Mouse (Mus musculus) midbrain, postnatal 0 days (tissue): ENCODE data around the gene Apex1. TPM values are rescaled to one million over a fixed set of nuclear protein-coding genes. Genes with fewer than 3 reads are reported as not detected.
"Not testable (repeated sequence)": the region's sequence is repeated elsewhere in the genome, so short reads cannot be mapped to it uniquely, and the experiment has no call there.

Experiments
- ATAC-seq: fragments of 200-750 bp; cut with Nextera tagmentation; 2 replicates; pipeline ENCODE4 v1.8.0; 2017; ENCODE audit warnings: moderate number of reproducible peaks, mild to moderate bottlenecking, moderate TSS enrichment, moderate library complexity; ENCODE audit not compliant: low FRiP score
- DNase-seq: peaks from one replicate; pipeline ENCODE4 v3.0.0-alpha.2; 2015; ENCODE audit warnings: low spot score
- H3K27ac ChIP-seq: fragments of 300-500 bp; sonication (generic); 2 replicates; pipeline ENCODE4 v1.5.1; 2014; ENCODE audit warnings: low read depth, mild to moderate bottlenecking, low read length, mixed read lengths
- H3K27me3 ChIP-seq: fragments of 300-500 bp; sonication (generic); 2 replicates; pipeline ENCODE4 v1.6.1; 2014; ENCODE audit warnings: low read length, control low read depth, mixed read lengths; ENCODE audit not compliant: insufficient read depth
- H3K36me3 ChIP-seq: fragments of 300-500 bp; sonication (generic); 2 replicates; pipeline ENCODE4 v1.6.1; 2014; ENCODE audit warnings: low read length, control low read depth, mixed read lengths; ENCODE audit not compliant: insufficient read depth
- H3K4me1 ChIP-seq: fragments of 300-500 bp; sonication (generic); 2 replicates; pipeline ENCODE4 v1.6.1; 2014; ENCODE audit warnings: mild to moderate bottlenecking, control low read depth, antibody characterized with exemption, low read length, mixed read lengths; ENCODE audit not compliant: insufficient read depth
- H3K4me2 ChIP-seq: fragments of 300-500 bp; sonication (generic); 2 replicates; pipeline ENCODE4 v1.6.1; 2014; ENCODE audit warnings: low read depth, mild to moderate bottlenecking, low read length, mixed read lengths; ENCODE audit not compliant: poor library complexity, severe bottlenecking
- H3K4me3 ChIP-seq: fragments of 300-500 bp; sonication (generic); 2 replicates; pipeline ENCODE4 v1.5.1; 2014; ENCODE audit warnings: low read depth, mild to moderate bottlenecking, low read length, moderate library complexity
- H3K9ac ChIP-seq: fragments of 300-500 bp; sonication (generic); replicated peaks from 2 replicates; pipeline ENCODE4 v1.6.1; 2014; ENCODE audit warnings: mild to moderate bottlenecking, low read length, moderate library complexity, mixed read lengths; ENCODE audit not compliant: poor library complexity, severe bottlenecking
- H3K9me3 ChIP-seq: fragments of 300-500 bp; sonication (generic); 2 replicates; pipeline ENCODE4 v1.6.1; 2016; ENCODE audit warnings: low read length, control low read depth
- CTCF ChIP-seq: IDR thresholded peaks from 2 replicates; pipeline ENCODE4 v1.5.1; 2016; ENCODE audit warnings: antibody characterized with exemption, mild to moderate bottlenecking
- WGBS: fragments of 180-500 bp; shearing (Covaris S2); extraction: QIAGEN DNeasy Blood & Tissue Kit; methylation state at CpG from one replicate; pipeline ENCODE4 v1.1.7; 2014; 5-methylcytosine and 5-hydroxymethylcytosine counted together
- polyA plus RNA-seq: library from polyadenylated mRNA; unstranded; fragments of >200 nt; fragmentation: Nextera tagmentation; extraction: Ambion mirVana; gene quantifications from 2 replicates; pipeline ENCODE4 v1.2.1, GENCODE M21; 2015
- total RNA-seq: library from RNA; depleted of rRNA; stranded (reverse); fragments of >200 nt; gene quantifications from 2 replicates; pipeline ENCODE4 v1.2.3, GENCODE M21; 2014

The Apex1 gene
- total and polyA plus RNA-seq, 2 experiments from 2014 or later, result 79.9 to 150 TPM

DNA sequence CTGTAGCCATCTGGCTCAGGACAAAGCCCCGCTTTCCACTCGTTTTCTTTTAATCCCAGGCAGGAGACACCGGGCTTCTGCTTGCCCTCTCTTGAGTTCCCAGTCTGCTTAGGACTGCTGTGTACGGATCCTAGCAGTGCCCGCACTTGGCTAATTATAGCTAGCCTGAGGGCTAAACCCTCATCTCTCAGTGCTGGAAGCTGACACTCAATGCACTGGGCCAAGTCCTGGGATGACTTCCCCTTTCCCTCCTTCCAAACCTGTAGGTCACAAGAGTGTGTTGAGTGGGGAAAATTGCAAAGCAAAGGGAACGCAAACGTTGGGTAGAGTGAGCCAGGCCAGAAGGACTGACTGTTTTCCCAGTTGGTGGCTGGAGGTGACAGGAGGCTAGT is 27.4 kb upstream of the Apex1 start, which contains the start of gene Klhl33:
Gene Klhl33 (minus strand): TSS at position 134 of the 392 bp plus-strand sequence.
- peak within 1 kb of the TSS; percentile 21 for H3K27ac ChIP-seq
- peak within 1 kb of the TSS; percentile 85 for H3K4me2 ChIP-seq
- no peaks in the 10 kb centered on the region for H3K27me3 ChIP-seq
- H3K9ac ChIP-seq, result peak within 1 kb of the TSS; percentile 62
- DNase-seq (no peak), ATAC-seq (no peak)
- no peaks in the 10 kb centered on the region for H3K4me1 ChIP-seq
- no peaks in the 10 kb centered on the region for H3K36me3 ChIP-seq
- WGBS, result 37% methylated on average over 7 of the region's 7 CpGs
- H3K4me3 ChIP-seq, result peak within 1 kb of the TSS; percentile 56
- no peaks in the 10 kb centered on the region for H3K9me3 ChIP-seq
- TF ChIP-seq CTCF, result no peak

DNA sequence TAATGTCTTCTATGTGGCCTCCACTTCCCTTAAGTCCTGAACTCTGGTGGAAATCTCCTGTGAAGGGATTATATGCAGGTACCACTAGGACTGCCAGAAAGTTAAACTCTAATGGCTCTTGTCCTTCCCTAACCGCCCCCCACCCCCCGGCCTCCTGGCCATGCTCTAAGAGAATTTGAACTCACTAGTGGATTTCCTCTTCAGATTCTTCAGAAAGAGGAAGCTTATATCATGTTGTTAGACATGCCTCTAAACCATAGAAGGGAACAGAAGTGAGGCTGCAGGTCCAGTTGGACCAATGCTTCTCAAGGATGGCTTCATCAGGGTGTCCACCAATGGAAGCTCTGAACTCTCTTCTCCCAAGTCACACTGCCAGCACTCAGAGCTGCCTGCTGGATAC is 26.8 kb upstream of the Apex1 start:
- H3K27ac ChIP-seq, H3K4me3 ChIP-seq, H3K27me3 ChIP-seq, ATAC-seq, H3K9me3 ChIP-seq, DNase-seq, H3K36me3 ChIP-seq, H3K4me2 ChIP-seq, H3K9ac ChIP-seq, H3K4me1 ChIP-seq: not testable (repeated sequence)
- WGBS, result 88% methylated on average over 2 of the region's 2 CpGs

DNA sequence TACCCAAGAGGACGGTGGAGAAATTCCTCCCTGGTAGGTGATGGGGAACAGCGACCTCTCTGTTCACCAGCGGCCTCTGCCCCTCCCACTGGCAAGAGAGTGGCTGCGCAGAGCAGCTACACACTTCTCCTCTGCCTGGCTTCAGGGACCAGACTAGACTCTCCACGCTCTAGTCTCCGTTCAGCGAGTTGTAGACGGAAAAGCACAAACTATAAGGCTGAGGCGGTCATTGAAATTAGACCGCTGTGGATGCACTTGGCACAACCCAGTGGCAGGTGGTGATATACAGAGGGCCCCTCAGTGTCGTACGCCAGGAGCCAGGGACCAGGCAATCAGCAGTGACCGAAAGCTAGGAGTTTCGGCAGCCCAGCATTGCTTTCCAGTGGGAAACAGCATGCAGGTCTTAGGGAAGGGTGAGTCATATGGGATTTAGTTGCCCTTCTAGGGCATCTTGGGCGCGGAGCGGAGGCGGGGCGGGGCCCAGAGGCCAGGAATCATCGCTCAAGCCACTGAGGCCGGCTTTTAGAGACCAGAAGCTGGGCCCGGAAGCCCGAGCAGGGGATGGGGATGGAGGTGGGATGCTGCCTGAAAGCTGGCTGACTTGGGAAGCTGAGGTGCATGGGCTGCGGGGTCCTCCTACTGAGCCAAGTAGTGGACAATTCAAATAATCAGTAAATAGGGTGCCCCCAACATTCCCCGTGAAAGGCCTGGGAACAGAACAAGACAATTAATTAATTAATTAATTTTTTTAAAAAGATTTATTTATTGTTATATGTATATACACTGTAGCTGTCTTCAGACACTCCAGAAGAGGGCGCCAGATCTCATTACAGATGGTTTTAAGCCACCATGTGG is 20.6 kb upstream of the Apex1 start:
- Histone ChIP-seq H3K27me3 (no peaks in the 10 kb centered on the region), H3K27ac (peak overlapping the region; percentile 19), H3K9me3 (no peaks in the 10 kb centered on the region), H3K9ac (peak overlapping the region; percentile 60), H3K4me3 (peak overlapping the region; percentile 39), H3K4me2 (peak overlapping the region; percentile 64), H3K4me1 (no peaks in the 10 kb centered on the region), H3K36me3 (no peaks in the 10 kb centered on the region)
- ATAC-seq, result peak; percentile 87
- WGBS, result 2% methylated on average over 26 of the region's 26 CpGs
- peak; percentile 70 for TF ChIP-seq CTCF
- DNase-seq, result peak; percentile 78

DNA sequence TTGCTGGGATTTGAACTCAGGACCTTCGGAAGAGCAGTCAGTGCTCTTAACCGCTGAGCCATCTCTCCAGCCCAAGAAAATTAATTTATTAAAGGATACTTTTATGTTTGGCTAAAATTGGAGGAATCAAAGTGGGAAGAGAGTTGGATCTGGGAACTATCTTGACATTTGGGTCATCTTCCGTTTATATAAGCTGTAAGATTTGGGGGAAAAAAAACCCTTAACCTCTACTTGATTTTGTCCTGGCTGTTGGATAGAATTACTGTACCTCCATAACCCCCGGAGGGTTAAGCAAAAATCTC is 20.0 kb upstream of the Apex1 start:
- H3K4me1 ChIP-seq, result no peaks in the 10 kb centered on the region
- H3K4me2 ChIP-seq, result no peak overlapping the region
- H3K4me3 ChIP-seq, result no peak overlapping the region
- no peaks in the 10 kb centered on the region for H3K27me3 ChIP-seq
- H3K36me3 ChIP-seq, result no peaks in the 10 kb centered on the region
- ATAC-seq (no peak), DNase-seq (no peak)
- no peak overlapping the region for H3K9ac ChIP-seq
- TF ChIP-seq CTCF, result no peak
- H3K27ac ChIP-seq, result no peak overlapping the region
- no peaks in the 10 kb centered on the region for H3K9me3 ChIP-seq
- 91% methylated on average over 4 of the region's 4 CpGs for WGBS

DNA sequence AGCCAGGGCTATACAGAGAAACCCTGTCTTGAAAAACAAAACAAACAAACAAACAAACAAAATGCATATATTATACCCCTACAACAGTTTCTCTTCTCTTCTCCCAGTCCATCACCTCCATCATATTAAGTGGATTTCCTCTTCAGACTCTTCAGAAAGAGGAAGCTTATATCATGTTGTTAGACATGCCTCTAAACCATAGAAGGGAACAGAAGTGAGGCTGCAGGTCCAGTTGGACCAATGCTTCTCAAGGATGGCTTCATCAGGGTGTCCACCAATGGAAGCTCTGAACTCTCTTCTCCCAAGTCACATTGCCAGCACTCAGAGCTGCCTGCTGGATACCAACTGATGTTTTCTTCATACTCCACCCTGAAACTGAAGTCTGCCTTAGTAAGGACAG is 19.4 kb upstream of the Apex1 start:
- ATAC-seq, DNase-seq, H3K4me1 ChIP-seq, H3K36me3 ChIP-seq, H3K4me3 ChIP-seq, H3K9ac ChIP-seq, H3K9me3 ChIP-seq, H3K27me3 ChIP-seq, H3K27ac ChIP-seq, H3K4me2 ChIP-seq: not testable (repeated sequence)

DNA sequence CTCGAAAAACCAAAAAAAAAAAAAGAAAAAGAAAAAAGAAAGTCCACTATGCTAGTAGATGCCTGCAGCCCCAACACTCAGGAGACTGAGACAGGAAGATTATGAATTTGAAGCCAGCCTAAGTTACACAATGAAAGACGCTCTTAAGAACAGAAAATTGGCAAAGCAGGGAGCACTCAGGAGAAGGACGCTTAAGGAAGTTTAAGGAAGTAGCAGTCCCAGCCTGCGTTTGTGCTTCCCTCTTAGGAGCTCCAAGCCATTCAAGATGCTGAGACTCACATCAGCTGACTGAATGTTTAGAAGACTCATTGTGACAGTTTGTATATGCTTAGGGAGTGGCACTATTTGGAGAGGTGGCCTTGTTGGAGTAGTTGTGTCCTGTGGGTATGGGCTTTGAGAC is 16.6 kb upstream of the Apex1 start:
- Histone ChIP-seq H3K4me2 (no peak overlapping the region), H3K4me1 (no peaks in the 10 kb centered on the region), H3K27ac (no peak overlapping the region), H3K9ac (no peak overlapping the region), H3K4me3 (no peak overlapping the region), H3K9me3 (no peaks in the 10 kb centered on the region), H3K36me3 (peaks cover 5% of the 10 kb centered on the region), H3K27me3 (no peaks in the 10 kb centered on the region)
- TF ChIP-seq CTCF, result no peak
- ATAC-seq (no peak), DNase-seq (no peak)
- WGBS, result 83% methylated on average over 4 of the region's 4 CpGs
